Mouse (Mus musculus) olfactory bulb, adult 2 months (tissue): ENCODE data around the gene Ftcd.

Source experiments
- CTCF ChIP-seq: fragments of 200-500 bp; IDR thresholded peaks from 2 replicates; pipeline ENCODE4 v1.5.1; 2012; ENCODE audit warnings: low read depth, mild to moderate bottlenecking, low read length, moderate library complexity; ENCODE audit not compliant: insufficient read depth
- POLR2A ChIP-seq: fragments of 200-500 bp; IDR thresholded peaks from 2 replicates; pipeline ENCODE4 v1.6.1; 2012; ENCODE audit warnings: mild to moderate bottlenecking, low read depth, low read length, moderate library complexity; ENCODE audit not compliant: insufficient read depth

DNA sequence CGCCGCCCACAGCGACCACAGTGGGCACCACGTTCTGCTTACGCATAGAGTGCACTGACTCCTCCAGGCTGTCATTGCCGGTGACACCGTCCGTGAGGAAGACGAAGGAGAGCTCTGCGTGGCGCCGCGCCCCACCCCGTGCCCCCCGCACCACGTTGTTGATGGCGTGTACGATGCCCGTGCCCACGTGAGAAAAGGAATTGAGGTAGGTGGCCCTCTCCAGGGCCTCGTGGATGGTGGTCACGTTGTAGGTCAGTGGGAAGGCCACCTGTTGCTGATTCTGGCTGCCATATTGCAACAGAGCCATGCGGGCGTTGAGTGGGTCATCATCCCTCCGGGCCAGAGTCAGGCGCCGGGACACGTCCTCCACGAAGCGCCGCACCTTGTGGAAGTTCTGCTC lies 20.9 kb downstream of the Ftcd start:
- no peak for TF ChIP-seq POLR2A
- TF ChIP-seq CTCF = no peak
